Mouse (Mus musculus) bone marrow macrophage, adult 2 months (primary cell): ENCODE data around the gene Fads2.

Experiments used
- CTCF ChIP-seq: IDR thresholded peaks from 2 replicates; pipeline ENCODE4 v1.5.1; 2012; ENCODE audit warnings: low read depth, mild to moderate bottlenecking, low read length, moderate library complexity
- POLR2A ChIP-seq: IDR thresholded peaks from 2 replicates; pipeline ENCODE4 v1.6.1; 2012; ENCODE audit warnings: mild to moderate bottlenecking, low read depth, low read length, borderline replicate concordance

DNA sequence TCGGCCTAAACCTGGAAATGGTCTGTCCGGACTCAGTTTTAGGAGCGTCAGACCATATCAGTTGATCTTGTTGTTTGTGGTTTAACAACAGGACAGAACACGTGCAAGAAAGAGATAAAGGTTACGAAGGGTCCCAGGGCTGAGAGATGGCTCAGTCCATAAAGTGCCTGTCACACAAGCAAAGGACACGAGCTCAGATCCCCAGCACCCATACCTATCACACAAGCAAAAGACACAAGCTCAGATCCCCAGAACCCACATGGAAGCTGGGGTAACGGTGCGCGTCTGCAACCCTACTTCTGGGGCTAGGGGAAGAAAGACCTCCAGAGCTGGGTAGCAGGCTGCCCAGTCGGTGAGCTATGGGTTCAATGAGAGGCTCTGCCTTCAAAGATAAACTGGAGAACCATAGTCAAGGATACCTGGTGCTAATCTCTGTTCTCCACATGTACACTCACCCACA, 3.5 kb upstream of the Fads2 start:
- TF ChIP-seq CTCF, result no peak
- TF ChIP-seq POLR2A, result no peak
